Mouse (Mus musculus) spleen, adult 2 months (tissue): ENCODE data around the gene Rnf212b.

Experiments
- CTCF ChIP-seq: fragments of 200-500 bp; IDR thresholded peaks from 2 replicates; pipeline ENCODE4 v1.5.1; 2011; ENCODE audit warnings: mild to moderate bottlenecking, inconsistent platforms; ENCODE audit not compliant: insufficient read depth, insufficient read length, insufficient replicate concordance; ENCODE audit errors: extremely low read depth
- POLR2A ChIP-seq: fragments of 200-500 bp; IDR thresholded peaks from 2 replicates; pipeline ENCODE4 v1.6.1; 2011; ENCODE audit warnings: low read depth, low read length, inconsistent platforms

DNA sequence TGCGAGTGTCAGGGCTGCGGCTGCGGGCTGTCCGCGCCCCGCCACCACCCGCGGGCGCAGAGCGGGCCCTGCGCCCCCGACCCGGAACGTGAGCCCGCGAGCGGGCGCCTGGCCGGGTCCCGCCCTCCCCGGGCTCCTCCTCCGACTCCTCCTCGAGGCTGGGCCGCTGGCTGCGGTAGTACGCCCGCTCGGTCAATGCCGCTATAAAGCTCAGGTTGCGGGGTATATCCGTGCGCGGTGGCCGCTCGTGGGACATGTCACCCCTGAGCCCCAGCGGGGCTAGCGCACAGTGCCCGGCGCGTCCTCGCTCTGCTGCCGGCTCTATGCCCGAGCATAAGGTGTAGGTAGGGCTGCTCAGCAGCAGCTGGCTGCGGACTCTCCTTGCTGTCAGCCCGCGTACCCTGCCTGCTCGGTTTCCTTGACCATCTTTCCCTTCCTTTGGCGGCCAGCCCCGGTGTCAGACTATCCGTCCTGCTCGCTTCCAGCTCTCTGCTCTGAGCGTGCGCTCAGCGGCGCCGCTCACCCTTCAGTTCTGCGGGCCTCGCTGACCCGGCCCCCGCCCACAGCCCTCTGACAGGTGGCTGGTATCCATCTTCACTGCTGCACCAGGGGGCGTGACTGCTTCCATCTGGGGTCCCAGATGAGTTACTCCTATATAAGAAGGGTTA lies 63.2 kb downstream of the Rnf212b start, which contains the start of gene Ppp1r3e:
- TF ChIP-seq POLR2A (peak; percentile 12; the same call in 1 of the 2 replicates), CTCF (no peak)
